Mouse (Mus musculus): ENCODE measurements around the gene Dtx3l. TPM values are rescaled to one million over a fixed set of nuclear protein-coding genes. Genes with fewer than 3 reads are reported as not detected.

The Dtx3l gene
- polyA plus RNA-seq (2021; fragmentation: Nextera tagmentation) = 1.5 and 2.1 TPM in 2 replicates
- long read RNA-seq, experiment 1, partial matches to known transcripts = 0 of 1 reads
- long read RNA-seq, experiment 1, other reads (novel, unspliced or antisense) = 1 of 1 reads
- long read RNA-seq, experiment 2, full-length matches to known transcripts = 4 of 8 reads
- long read RNA-seq, experiment 2, partial matches to known transcripts = 0 of 8 reads
- long read RNA-seq, experiment 2, other reads (novel, unspliced or antisense) = 4 of 8 reads

GRCm38 (mm10) chr16:35938211-35939151, at the start of gene Dtx3l, which contains the start of gene Parp9:
Dtx3l (minus strand) TSS chr16:35939151.
Parp9 (plus strand) TSS chr16:35938470.

GRCm38 (mm10) chr16:35978450-35978849, 39.5 kb upstream of the Dtx3l start, which contains the start of gene Kpna1:
Kpna1 (plus strand) TSS chr16:35978750.

Other genes starting within 250 kb of the Dtx3l start
- gene Dirc2, start 169.8 kb downstream of the Dtx3l start, polyA plus RNA-seq (2021; fragmentation: Nextera tagmentation) = 4.6 and 5.0 TPM in 2 replicates
- 4.6 and 4.7 TPM in 2 replicates for gene Hspbap1, start 168.8 kb downstream of the Dtx3l start, polyA plus RNA-seq (2021; fragmentation: Nextera tagmentation)
- 0.11 and 0.41 TPM in 2 replicates for gene Parp14, start 67.6 kb downstream of the Dtx3l start, polyA plus RNA-seq (2021; fragmentation: Nextera tagmentation)
- 1.9 and 2.1 TPM in 2 replicates for gene Parp9, start 681 bp downstream of the Dtx3l start, polyA plus RNA-seq (2021; fragmentation: Nextera tagmentation)
- gene Kpna1, start 39.6 kb upstream of the Dtx3l start, polyA plus RNA-seq (2021; fragmentation: Nextera tagmentation) = 52.5 and 52.7 TPM in 2 replicates
- 4.2 and 4.5 TPM in 2 replicates for gene Wdr5b, start 102.0 kb upstream of the Dtx3l start, polyA plus RNA-seq (2021; fragmentation: Nextera tagmentation)
- 260 and 273 TPM in 2 replicates for gene Fam162a, start 132.4 kb upstream of the Dtx3l start, polyA plus RNA-seq (2021; fragmentation: Nextera tagmentation)
- gene Ccdc58, start 132.5 kb upstream of the Dtx3l start, polyA plus RNA-seq (2021; fragmentation: Nextera tagmentation) = 28.5 and 29.9 TPM in 2 replicates
- not detected in 2 replicates for gene Csta1, start 192.1 kb upstream of the Dtx3l start, polyA plus RNA-seq (2021; fragmentation: Nextera tagmentation)
- not detected in 2 replicates for gene Stfa2l1, start 217.7 kb upstream of the Dtx3l start, polyA plus RNA-seq (2021; fragmentation: Nextera tagmentation)
- not detected in 2 replicates for gene Gm5483, start 245.1 kb upstream of the Dtx3l start, polyA plus RNA-seq (2021; fragmentation: Nextera tagmentation)